Mouse (Mus musculus): ENCODE measurements around the gene Nup50. TPM values are rescaled to one million over a fixed set of nuclear protein-coding genes. Genes with fewer than 3 reads are reported as not detected.

Nup50 gene
- polyA plus RNA-seq, 1 experiment, result 69.8 TPM

DNA sequence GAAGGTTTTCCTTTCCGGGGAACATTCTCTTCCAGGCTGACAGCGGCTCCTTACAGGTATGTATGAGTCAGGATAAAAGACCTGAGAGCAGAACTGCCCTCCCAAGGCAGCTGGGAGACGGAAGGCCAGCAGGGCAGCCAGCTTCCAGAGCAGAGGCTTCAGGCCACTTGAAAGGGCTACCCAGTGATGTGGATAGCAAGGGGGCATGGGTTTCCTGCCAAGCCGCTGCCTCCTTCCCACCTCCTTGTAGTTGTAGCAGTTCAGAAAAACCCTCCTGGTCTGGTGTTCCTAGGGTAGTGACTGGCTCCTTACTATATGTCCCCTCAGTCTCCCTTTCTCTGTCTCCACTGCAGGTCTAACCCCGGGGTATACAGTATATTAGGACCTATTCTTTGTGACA lies 21.1 kb downstream of the Nup50 start:
- peaks cover 18% of the 10 kb centered on the region for H3K36me3 ChIP-seq (ENCODE audit: control insufficient read depth, insufficient read depth, low read length, poor library complexity, severe bottlenecking)
- H3K9ac ChIP-seq (ENCODE audit: low read depth, poor library complexity, severe bottlenecking), result no peak overlapping the region
- no peak for TF ChIP-seq EP300 (IDR thresholded peaks at IDR 0.05; ENCODE audit: insufficient read depth, low read depth, low read length)
- no peak for TF ChIP-seq POLR2A (IDR thresholded peaks at IDR 0.05; ENCODE audit: insufficient read depth, low read length)
- TF ChIP-seq CTCF (IDR thresholded peaks at IDR 0.05; ENCODE audit: low read depth, low read length), result no peak
- H3K9me3 ChIP-seq (replicated peaks; ENCODE audit: control insufficient read depth, insufficient read depth, low read length, poor library complexity, severe bottlenecking), result no peaks in the 10 kb centered on the region
- no peak overlapping the region for H3K4me3 ChIP-seq (ENCODE audit: low read depth, low read length)
- H3K27ac ChIP-seq (ENCODE audit: insufficient read depth, low read length), result no peak overlapping the region
- H3K4me1 ChIP-seq (ENCODE audit: control insufficient read depth, insufficient read depth, low read length), result no peaks in the 10 kb centered on the region
- H3K27me3 ChIP-seq (ENCODE audit: control insufficient read depth, insufficient read depth, low read length, poor library complexity, severe bottlenecking), result no peaks in the 10 kb centered on the region

DNA sequence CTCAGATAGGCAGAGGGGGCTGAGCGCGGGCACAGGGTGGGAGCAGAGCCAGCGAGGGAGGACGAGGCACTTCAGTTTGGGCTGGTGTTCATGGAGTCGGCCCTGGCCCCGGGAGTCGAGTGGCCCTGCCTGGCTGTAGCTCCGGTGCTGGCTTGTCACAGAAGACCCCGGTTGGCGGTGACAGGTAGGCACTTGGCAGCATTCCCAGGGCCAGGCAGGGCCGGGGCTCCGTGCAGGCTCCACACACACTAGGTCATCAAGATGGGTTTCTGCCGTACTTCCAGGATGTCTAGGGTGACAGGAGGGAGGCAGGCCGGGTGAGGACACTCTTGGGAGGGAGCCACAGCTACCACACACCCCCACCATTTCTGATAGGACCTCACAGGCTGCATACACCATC lies 25.8 kb downstream of the Nup50 start:
- H3K9me3 ChIP-seq (replicated peaks; ENCODE audit: control insufficient read depth, insufficient read depth, low read length, poor library complexity, severe bottlenecking), result no peaks in the 10 kb centered on the region
- no peaks in the 10 kb centered on the region for H3K4me1 ChIP-seq (ENCODE audit: control insufficient read depth, insufficient read depth, low read length)
- no peak overlapping the region for H3K4me3 ChIP-seq (ENCODE audit: low read depth, low read length)
- H3K27me3 ChIP-seq (ENCODE audit: control insufficient read depth, insufficient read depth, low read length, poor library complexity, severe bottlenecking), result no peaks in the 10 kb centered on the region
- H3K9ac ChIP-seq (ENCODE audit: low read depth, poor library complexity, severe bottlenecking), result no peak overlapping the region
- TF ChIP-seq POLR2A (IDR thresholded peaks at IDR 0.05; ENCODE audit: insufficient read depth, low read length) (no peak), CTCF (IDR thresholded peaks at IDR 0.05; ENCODE audit: low read depth, low read length) (no peak), EP300 (IDR thresholded peaks at IDR 0.05; ENCODE audit: insufficient read depth, low read depth, low read length) (no peak)
- H3K36me3 ChIP-seq (ENCODE audit: control insufficient read depth, insufficient read depth, low read length, poor library complexity, severe bottlenecking), result no peaks in the 10 kb centered on the region
- no peak overlapping the region for H3K27ac ChIP-seq (ENCODE audit: insufficient read depth, low read length)

DNA sequence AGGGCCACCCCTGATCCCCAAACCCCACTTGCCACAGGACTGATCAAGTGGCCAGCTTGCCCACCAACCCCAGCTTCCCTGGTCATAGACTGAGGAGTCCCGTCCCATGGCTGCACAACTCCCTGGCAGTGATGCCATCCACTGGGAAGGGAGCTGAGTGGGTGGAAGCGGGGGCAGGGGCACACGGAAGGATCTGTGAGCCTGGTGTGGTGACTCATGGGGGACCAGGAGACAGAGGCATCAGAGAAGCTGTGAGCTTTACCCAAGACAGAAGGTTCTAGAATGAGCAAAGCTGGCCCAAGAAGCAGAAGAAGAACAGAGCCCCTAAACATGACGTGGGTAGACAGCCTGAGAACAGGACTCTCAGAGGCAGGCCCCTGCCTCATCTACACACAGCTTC lies 26.8 kb downstream of the Nup50 start:
- no peaks in the 10 kb centered on the region for H3K36me3 ChIP-seq (ENCODE audit: control insufficient read depth, insufficient read depth, low read length, poor library complexity, severe bottlenecking)

DNA sequence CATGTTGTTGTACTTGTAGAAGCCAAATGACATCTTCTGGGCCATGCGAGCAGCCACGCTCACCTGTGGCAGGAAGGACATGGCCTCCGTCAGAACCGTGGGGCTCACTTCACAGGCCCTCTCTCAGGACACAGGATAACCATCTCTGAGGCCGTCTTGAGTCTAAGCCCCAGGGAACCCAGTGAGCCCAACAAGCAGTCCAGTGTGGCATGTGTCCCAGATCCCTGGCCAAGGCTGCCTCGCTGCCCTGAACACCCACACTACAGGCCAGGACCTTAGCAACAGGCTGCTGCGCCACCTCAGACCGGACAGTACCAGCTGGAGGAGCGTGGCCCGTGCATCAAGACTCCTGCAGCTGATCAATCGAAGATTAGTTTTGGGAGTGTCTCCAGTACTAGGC lies 30.0 kb downstream of the Nup50 start:
- Histone ChIP-seq H3K27ac (ENCODE audit: insufficient read depth, low read length) (no peak overlapping the region), H3K4me1 (ENCODE audit: control insufficient read depth, insufficient read depth, low read length) (no peaks in the 10 kb centered on the region), H3K27me3 (ENCODE audit: control insufficient read depth, insufficient read depth, low read length, poor library complexity, severe bottlenecking) (no peaks in the 10 kb centered on the region), H3K9ac (ENCODE audit: low read depth, poor library complexity, severe bottlenecking) (no peak overlapping the region), H3K9me3 (replicated peaks; ENCODE audit: control insufficient read depth, insufficient read depth, low read length, poor library complexity, severe bottlenecking) (no peaks in the 10 kb centered on the region), H3K4me3 (ENCODE audit: low read depth, low read length) (no peak overlapping the region), H3K36me3 (ENCODE audit: control insufficient read depth, insufficient read depth, low read length, poor library complexity, severe bottlenecking) (no peaks in the 10 kb centered on the region)
- no peak for TF ChIP-seq CTCF (IDR thresholded peaks at IDR 0.05; ENCODE audit: low read depth, low read length)
- TF ChIP-seq EP300 (IDR thresholded peaks at IDR 0.05; ENCODE audit: insufficient read depth, low read depth, low read length), result no peak
- no peak for TF ChIP-seq POLR2A (IDR thresholded peaks at IDR 0.05; ENCODE audit: insufficient read depth, low read length)

More for the DNA sequence above, 26.8 kb downstream of the Nup50 start:
- no peak overlapping the region for H3K4me3 ChIP-seq (ENCODE audit: low read depth, low read length)
- no peak overlapping the region for H3K9ac ChIP-seq (ENCODE audit: low read depth, poor library complexity, severe bottlenecking)
- no peaks in the 10 kb centered on the region for H3K9me3 ChIP-seq (replicated peaks; ENCODE audit: control insufficient read depth, insufficient read depth, low read length, poor library complexity, severe bottlenecking)
- no peak for TF ChIP-seq POLR2A (IDR thresholded peaks at IDR 0.05; ENCODE audit: insufficient read depth, low read length)
- TF ChIP-seq CTCF (IDR thresholded peaks at IDR 0.05; ENCODE audit: low read depth, low read length), result no peak
- TF ChIP-seq EP300 (IDR thresholded peaks at IDR 0.05; ENCODE audit: insufficient read depth, low read depth, low read length), result no peak
- H3K27ac ChIP-seq (ENCODE audit: insufficient read depth, low read length), result no peak overlapping the region
- no peaks in the 10 kb centered on the region for H3K27me3 ChIP-seq (ENCODE audit: control insufficient read depth, insufficient read depth, low read length, poor library complexity, severe bottlenecking)
- no peaks in the 10 kb centered on the region for H3K4me1 ChIP-seq (ENCODE audit: control insufficient read depth, insufficient read depth, low read length)

DNA sequence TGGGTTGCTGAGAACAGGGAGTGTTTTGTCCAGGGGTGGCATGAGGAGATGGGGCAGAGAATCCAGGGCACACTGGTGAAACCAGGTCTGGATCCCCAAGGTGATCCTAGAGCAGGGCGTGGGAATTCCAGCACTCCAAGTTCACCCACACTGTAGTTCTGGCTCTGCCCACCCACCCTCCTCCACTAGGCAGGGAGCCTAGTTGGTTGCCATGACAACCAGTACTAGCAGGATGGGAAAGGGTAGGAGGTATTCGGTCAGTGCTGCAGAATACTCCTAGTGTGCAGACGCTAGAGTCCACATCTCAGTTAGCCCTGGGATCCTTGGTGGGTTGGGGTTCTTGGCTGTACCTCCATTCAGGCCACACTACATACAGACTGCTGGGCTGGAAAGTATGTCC lies 34.6 kb downstream of the Nup50 start:
- Histone ChIP-seq H3K9me3 (replicated peaks; ENCODE audit: control insufficient read depth, insufficient read depth, low read length, poor library complexity, severe bottlenecking) (no peaks in the 10 kb centered on the region), H3K9ac (ENCODE audit: low read depth, poor library complexity, severe bottlenecking) (no peak overlapping the region), H3K36me3 (ENCODE audit: control insufficient read depth, insufficient read depth, low read length, poor library complexity, severe bottlenecking) (no peaks in the 10 kb centered on the region), H3K27me3 (ENCODE audit: control insufficient read depth, insufficient read depth, low read length, poor library complexity, severe bottlenecking) (no peaks in the 10 kb centered on the region), H3K27ac (ENCODE audit: insufficient read depth, low read length) (no peak overlapping the region), H3K4me3 (ENCODE audit: low read depth, low read length) (no peak overlapping the region), H3K4me1 (ENCODE audit: control insufficient read depth, insufficient read depth, low read length) (no peaks in the 10 kb centered on the region)
- TF ChIP-seq POLR2A (IDR thresholded peaks at IDR 0.05; ENCODE audit: insufficient read depth, low read length) (no peak), EP300 (IDR thresholded peaks at IDR 0.05; ENCODE audit: insufficient read depth, low read depth, low read length) (no peak), CTCF (IDR thresholded peaks at IDR 0.05; ENCODE audit: low read depth, low read length) (no peak)

- Histone ChIP-seq H3K4me3 (ENCODE audit: low read depth, low read length) (no peak overlapping the region), H3K36me3 (ENCODE audit: control insufficient read depth, insufficient read depth, low read length, poor library complexity, severe bottlenecking) (no peaks in the 10 kb centered on the region)
- TF ChIP-seq CTCF (IDR thresholded peaks at IDR 0.05; ENCODE audit: low read depth, low read length) (no peak), EP300 (IDR thresholded peaks at IDR 0.05; ENCODE audit: insufficient read depth, low read depth, low read length) (no peak), POLR2A (IDR thresholded peaks at IDR 0.05; ENCODE audit: insufficient read depth, low read length) (no peak)
Observed at GRCm38 (mm10) chr15:84958331-84958730, 35.1 kb downstream of the Nup50 start.

More at GRCm38 (mm10) chr15:84958331-84958730, 35.1 kb downstream of the Nup50 start:
- Histone ChIP-seq H3K4me1 (ENCODE audit: control insufficient read depth, insufficient read depth, low read length) (no peaks in the 10 kb centered on the region), H3K27ac (ENCODE audit: insufficient read depth, low read length) (no peak overlapping the region), H3K9me3 (replicated peaks; ENCODE audit: control insufficient read depth, insufficient read depth, low read length, poor library complexity, severe bottlenecking) (no peaks in the 10 kb centered on the region), H3K9ac (ENCODE audit: low read depth, poor library complexity, severe bottlenecking) (no peak overlapping the region), H3K27me3 (ENCODE audit: control insufficient read depth, insufficient read depth, low read length, poor library complexity, severe bottlenecking) (no peaks in the 10 kb centered on the region)

Data from ES-Bruce4 (cell line).